Mouse (Mus musculus): ENCODE measurements at regions not wholly inside any gene's neighbourhood (a gene's known extent, or its start where the extent isn't known, plus 50 kb on each side); places are given as distances from the start of the nearest gene placed in this dataset.

DNA sequence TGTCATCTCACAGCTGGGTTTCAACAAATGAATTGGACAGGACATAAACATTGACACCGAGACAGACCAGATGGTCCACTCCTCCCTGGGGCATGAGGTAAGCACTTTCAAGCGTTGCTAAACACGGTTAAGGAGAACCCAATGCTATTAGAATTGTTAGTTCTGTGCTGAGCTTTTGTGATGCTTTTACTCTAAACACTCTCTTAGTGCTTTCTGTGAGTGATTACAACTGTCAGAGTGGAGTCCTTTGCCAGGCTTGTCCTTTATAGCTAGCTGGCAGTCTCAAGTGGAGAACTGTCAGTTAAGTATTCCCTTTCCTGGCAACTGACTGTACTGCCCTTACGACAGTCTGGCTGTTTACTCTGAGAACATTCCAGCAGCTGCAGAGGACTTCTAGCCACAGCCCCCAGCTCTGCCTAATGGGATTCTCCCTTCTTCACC lies 95.6 kb upstream of the Ccng1 start:
- WGBS: 57% methylated on average over 4 of the region's 4 CpGs
- H3K36me3 ChIP-seq: no peaks in the 10 kb centered on the region
- H3K4me3 ChIP-seq: no peak overlapping the region
- no peak for ATAC-seq (ENCODE audit: low FRiP score, low read depth)
- H3K4me2 ChIP-seq (replicated peaks): no peak overlapping the region
- H3K27ac ChIP-seq: no peak overlapping the region
- H3K9me3 ChIP-seq: no peaks in the 10 kb centered on the region
- no peak overlapping the region for H3K9ac ChIP-seq
- no peaks in the 10 kb centered on the region for H3K4me1 ChIP-seq
- H3K27me3 ChIP-seq (replicated peaks): no peaks in the 10 kb centered on the region

DNA sequence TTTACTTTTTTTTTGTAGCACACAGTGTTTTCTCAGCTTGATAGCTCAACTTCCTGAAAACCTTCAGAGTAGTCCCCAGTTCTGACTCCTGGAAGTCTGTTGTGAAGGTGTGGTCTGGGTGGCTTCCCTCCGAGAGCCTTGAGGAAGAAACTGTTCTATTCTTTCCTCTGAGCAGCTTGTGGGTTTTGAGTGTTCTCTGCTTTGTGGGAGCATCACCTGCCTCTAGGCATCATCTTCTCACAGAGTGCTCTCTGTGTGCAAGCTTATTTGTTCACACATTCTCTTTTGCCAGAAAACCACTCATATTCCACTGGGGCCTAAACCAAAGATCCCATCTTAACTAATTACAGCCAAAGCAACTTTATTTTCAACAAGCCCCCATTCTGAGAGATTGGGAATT lies 91.5 kb upstream of the Ccng1 start:
- no peaks in the 10 kb centered on the region for H3K4me1 ChIP-seq
- no peak overlapping the region for H3K4me2 ChIP-seq (replicated peaks)
- H3K9me3 ChIP-seq: no peaks in the 10 kb centered on the region
- H3K4me3 ChIP-seq: no peak overlapping the region
- no peak overlapping the region for H3K27ac ChIP-seq
- H3K27me3 ChIP-seq (replicated peaks): no peaks in the 10 kb centered on the region
- no peaks in the 10 kb centered on the region for H3K36me3 ChIP-seq
- no peak overlapping the region for H3K9ac ChIP-seq
- 83% methylated on average over 1 of the region's 1 CpGs for WGBS
- no peak for ATAC-seq (ENCODE audit: low FRiP score, low read depth)

DNA sequence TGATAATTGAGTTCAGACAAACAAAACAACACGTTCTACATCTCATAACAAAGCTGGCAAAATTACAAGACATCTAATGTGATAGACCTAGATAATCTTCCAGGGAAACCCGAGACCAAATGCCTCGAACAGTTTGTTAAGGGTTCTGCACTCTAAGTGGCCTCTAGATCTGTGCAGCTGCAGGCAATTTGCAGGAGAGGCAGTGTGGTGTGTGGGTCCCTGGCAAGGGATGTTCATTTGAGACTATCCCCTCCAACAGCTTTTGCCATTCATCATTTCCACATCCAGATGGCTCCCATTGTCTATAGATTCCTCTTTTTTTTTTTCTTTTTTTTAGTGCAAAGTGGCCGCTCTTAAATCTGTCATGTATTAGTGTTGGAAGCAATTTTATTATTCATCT lies 80.3 kb upstream of the Ccng1 start:
- Histone ChIP-seq H3K4me2 (replicated peaks) (no peak overlapping the region), H3K9ac (no peak overlapping the region), H3K27me3 (replicated peaks) (no peaks in the 10 kb centered on the region), H3K36me3 (no peaks in the 10 kb centered on the region), H3K27ac (no peak overlapping the region), H3K9me3 (no peaks in the 10 kb centered on the region), H3K4me3 (no peak overlapping the region), H3K4me1 (no peaks in the 10 kb centered on the region)
- no peak for ATAC-seq (ENCODE audit: low FRiP score, low read depth)
- WGBS: 74% methylated on average over 4 of the region's 4 CpGs

Measured in neural tube, embryonic 12.5 days (tissue).